Mouse (Mus musculus) cerebellum, adult 9-10 months (tissue): ENCODE measurements at regions not wholly inside any gene's neighbourhood (a gene's known extent, or its start where the extent isn't known, plus 50 kb on each side); places are given as distances from the start of the nearest gene placed in this dataset.
"Not testable (repeated sequence)": the region's sequence is repeated elsewhere in the genome, so short reads cannot be mapped to it uniquely, and the experiment has no call there.

ENCODE experiments used
- DNase-seq: peaks from one replicate; pipeline ENCODE4 v3.0.0; 2022

GRCm38 (mm10) chr2:135525779-135526178, 133.0 kb upstream of the Plcb4 start:
- no peak for DNase-seq

DNA sequence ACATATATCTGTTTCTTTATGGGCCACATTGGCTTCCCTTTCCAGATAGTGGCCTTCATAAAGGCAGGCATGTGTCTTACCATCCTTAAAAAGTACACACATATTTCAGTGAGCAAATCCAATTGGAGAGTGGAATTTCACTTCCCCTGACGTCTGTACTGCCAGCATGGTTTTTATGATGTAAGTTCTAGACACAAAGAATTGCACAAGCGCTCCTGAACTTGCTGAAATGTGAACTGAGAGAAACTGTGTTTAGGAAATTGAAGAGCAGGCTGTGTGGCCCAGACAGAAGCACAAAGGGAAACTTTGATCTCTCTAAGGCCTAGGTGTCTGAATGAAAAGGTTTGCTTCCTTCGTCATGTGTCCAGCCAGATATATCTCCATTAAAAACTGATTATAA, 129.2 kb upstream of the Plcb4 start:
- no peak for DNase-seq

DNA sequence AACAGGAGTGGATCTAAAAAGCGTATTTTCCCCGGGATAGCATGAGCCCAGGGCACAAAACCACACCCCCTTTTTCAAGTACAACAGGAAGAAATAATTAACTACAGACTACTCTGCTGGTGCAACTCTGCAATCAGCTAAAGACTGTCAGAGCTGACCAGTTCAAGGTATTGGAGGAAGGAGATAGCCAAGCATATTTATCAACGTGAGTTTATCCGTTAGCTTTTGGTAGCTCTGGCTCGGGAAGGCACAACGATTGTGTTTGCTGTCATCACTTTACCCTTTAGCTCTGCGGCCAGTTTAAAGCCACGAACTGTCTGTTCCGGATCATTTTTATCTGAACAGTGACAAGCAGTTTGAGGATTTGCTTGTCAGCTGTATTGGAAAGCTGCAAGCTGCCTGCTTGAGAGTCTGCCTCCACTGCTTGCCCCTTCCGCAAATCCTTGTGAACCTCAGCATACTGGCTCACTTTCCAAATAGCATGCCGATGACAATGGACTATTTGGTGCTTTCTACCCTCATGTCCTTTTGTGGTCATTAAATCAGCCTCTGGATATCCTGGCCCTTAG, 122.4 kb upstream of the Plcb4 start:
- no peak for DNase-seq

- DNase-seq = no peak
Measured at GRCm38 (mm10) chr2:135538022-135538421, 120.8 kb upstream of the Plcb4 start.

DNA sequence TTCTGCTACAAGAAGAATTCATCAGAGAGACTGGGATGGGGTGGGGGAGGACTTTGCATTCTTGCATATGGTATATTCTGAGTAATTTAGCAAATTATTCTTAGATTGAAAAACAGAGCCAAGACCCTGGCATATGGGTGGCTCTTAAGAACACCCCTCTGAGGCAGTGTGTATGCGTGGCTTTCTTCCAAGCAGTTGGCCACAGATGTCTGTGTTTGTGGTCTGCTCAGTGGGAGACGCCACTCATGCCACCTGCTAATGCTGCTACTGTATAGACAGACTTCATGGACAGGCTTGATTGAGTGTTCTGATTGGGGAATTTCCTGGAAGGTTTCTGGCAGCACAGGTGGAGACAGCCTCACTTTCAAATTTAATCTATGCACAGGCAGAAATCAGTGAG, 117.8 kb upstream of the Plcb4 start:
- DNase-seq = peak; percentile 81

GRCm38 (mm10) chr2:135541930-135542329, 116.9 kb upstream of the Plcb4 start:
- no peak for DNase-seq

DNA sequence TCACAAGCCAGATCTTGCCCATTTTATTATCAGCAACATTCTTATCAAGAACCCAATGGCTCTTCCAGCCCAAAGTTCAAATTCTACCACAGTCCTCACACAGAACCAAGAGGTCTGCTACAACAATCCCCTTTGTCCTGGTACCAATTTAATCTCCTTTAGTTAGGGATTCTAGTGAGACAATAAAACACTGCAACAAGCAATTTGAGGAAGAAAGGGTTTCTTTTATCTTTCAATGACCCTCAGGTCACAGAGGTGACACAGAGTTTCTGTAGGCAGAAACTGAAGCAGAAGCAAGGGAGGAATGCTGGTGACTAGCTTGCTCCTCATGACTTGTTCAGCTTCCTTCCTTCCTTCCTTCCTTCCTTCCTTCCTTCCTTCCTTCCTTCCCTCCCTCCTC, 113.9 kb upstream of the Plcb4 start:
- no peak for DNase-seq

DNA sequence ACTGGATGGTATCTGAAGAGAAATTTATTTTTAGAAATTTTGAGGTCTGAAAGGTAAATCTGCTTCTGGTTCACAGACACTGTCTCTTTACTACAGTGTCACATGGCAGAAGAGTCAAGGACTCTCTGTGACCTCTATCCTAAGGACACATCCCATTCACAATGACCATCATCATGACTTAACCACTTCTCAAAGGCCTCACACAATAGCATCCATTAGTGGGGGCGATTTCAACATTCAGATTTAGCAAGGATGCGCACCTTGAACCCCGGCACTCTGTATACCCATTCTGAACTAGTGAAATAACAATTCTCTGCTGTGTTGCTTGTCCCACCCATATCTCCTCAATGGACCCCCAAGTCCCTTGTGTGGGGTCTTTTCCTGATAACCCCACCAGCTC, 110.8 kb upstream of the Plcb4 start:
- DNase-seq = no peak

- no peak for DNase-seq
Measured at GRCm38 (mm10) chr2:135553031-135553430, 105.8 kb upstream of the Plcb4 start.

- DNase-seq = not testable (repeated sequence)
Measured at GRCm38 (mm10) chr2:135558026-135558425, 100.8 kb upstream of the Plcb4 start.

DNA sequence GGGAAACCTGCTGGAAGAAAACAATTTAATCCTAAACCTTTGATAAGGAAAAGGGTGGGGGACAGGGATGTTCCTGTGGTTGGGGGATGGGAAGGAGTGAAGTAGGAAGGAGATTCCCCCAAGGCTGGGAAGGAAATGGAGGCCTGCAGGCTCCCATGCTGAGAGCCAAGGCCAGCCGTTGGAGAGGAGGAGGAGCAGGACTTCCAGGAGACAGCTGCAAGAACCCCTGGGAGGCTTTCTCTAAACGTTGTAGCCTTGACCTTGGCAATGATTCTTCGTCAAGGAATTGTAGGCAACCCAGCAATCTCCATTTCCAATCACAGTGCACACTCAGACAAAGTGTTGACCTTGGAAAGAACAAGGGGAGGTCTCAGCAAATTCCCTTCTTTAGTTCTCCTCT, 99.5 kb upstream of the Plcb4 start:
- no peak for DNase-seq

GRCm38 (mm10) chr2:135559933-135560710, 98.7 kb upstream of the Plcb4 start:
- no peak for DNase-seq

DNA sequence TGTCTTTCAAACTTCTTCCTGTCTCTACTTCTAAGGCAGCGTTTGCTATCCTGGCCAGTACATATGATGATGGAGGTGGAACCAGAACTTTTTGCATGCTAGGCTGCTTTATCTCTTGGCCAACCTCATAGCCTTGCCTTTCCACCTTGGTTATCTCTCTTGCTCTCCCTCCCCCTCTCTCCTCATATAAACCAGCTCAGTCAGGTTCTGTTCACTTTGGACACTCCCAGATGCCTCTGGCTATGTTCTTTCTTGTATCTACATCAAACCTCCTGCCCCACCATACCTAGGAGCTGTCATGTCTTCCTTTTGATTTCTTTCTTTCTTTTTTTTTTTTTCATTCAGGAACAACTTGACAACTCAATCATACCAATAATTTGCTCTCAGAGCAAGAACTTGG, 98.0 kb upstream of the Plcb4 start:
- no peak for DNase-seq

GRCm38 (mm10) chr2:135561716-135562115, 97.1 kb upstream of the Plcb4 start:
- no peak for DNase-seq

DNA sequence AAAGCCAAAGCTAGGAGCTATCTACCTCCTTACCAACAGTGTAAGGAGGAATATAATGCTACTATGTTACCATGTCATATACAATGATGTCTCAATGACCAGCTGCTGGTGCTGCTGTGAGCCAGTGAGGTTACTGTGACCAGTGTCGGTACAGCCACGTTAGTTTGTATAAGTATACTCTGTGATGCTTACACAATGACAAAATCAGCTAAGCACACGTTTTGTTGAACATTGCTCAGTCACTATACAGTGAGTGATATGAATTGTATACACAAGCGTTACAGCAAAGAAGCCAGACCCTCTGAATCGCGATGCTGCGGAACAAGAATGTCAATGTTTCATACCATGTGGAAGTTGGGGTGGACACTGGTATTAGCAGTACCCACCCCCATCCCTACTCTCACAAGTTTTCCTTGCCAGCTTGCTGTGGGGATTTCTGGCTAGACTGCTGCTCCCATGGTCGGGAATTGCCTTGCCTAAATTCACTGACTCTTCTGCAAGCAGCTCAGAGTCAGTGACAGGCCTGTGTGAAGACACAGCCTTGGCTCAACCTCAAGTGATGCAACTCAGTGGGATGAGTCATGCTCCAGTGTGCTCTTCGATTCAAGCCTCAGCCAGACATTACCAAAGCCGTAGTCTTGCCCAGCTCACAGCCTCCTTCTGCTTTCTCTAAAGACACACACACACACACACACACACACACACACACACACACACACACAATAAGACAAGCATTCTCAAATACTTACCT, 96.5 kb upstream of the Plcb4 start:
- peak; percentile 66 for DNase-seq

GRCm38 (mm10) chr2:135564231-135564630, 94.6 kb upstream of the Plcb4 start:
- DNase-seq = no peak

- no peak for DNase-seq
Measured at GRCm38 (mm10) chr2:135568350-135568749, 90.5 kb upstream of the Plcb4 start.

DNA sequence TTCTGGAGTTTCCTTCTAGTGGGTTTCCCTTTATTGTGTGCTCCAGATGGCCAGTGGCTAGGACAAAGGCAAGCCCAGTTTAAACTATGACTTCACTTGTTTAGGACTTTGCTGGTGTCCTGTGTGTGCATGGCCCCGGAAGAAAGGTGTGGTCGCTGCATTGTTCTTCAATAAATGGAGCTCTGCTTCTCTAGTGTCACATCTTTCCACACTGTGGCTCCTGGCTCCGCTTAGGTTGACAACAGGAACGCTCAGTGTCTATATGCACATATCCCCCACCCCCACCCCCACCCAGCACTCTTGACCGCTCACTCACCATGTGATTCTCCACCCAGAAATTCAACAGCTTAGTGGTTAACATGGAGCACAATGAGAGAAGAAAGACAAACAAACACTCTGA, 87.2 kb upstream of the Plcb4 start:
- DNase-seq = no peak

- DNase-seq = no peak
Measured at GRCm38 (mm10) chr2:135577228-135577627, 81.6 kb upstream of the Plcb4 start.

GRCm38 (mm10) chr2:135578135-135578534, 80.7 kb upstream of the Plcb4 start:
- DNase-seq = peak; percentile 17

DNA sequence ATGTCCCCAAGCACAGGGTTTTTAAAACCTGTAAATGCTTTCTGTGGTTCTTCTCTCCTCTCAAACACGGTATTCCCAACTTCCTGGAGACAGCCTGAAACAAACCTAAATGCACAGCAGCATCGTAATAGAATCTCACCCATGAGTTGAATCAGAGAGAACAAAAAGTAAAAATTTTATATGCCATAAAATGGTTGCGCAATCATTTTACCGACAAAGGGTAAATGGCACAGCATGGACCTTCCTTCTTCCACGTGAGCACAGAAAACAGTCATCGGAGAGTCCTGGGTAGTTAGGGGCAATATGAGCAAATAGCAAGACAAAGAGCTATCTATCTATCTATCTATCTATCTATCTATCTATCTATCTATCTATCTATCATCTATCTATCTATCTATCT, 79.3 kb upstream of the Plcb4 start:
- no peak for DNase-seq

DNA sequence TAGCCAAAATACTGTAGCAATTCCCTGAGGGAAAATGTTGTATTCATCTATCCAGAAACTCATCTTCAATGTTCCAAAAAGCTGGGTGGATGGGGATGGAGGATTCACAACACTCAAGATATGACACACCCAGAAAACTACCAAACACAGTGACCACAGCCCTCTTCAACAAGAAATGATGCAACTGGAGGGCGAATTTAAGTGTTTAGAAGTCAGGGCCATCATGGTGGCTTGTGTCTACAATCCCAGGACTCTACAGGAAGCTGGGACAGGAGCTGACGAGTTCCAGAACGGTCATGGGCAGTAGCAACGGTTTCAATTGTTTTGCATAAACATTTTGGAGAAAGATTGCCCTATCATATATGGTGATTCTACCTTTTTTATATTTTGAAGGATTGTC, 78.8 kb upstream of the Plcb4 start:
- no peak for DNase-seq

GRCm38 (mm10) chr2:135582341-135582740, 76.5 kb upstream of the Plcb4 start:
- no peak for DNase-seq

DNA sequence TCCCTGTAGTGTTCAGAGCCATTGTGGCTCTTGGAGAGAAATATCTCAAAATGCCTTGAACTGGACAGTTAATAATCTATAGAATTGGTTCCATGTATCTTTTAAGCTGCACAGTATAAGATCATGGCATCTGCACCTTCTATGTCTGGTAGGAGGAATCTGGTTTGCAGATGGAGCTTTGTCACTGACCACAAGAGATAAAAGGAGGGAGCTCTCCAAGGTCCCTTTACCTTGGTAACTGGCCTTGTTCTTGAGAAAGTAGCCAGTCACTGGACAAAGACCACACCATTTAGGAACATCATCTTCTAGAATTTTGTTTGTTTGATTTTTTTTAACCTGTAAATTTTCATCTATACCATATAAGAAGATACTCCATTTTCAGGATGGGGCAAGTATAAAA, 52.5 kb upstream of the Plcb4 start:
- no peak for DNase-seq
